ENCODE assay signal across 8 mouse cellular contexts in genomic region chr11:9118050-9118420, GRCm38 (mm10). TPM values are rescaled to one million over a fixed set of nuclear protein-coding genes. Genes with fewer than 3 reads are reported as not detected.
A peak's percentile ranks its signal among the peaks of the same experiment; 100 is the strongest.
DNase-seq lines count a peak whose midpoint lies in the region; TF ChIP-seq lines count a peak whose summit lies in the region.

Upp1 (plus strand) TSS chr11:9118103.

- no peak for TF ChIP-seq POLR2A in olfactory bulb, adult 2 months (IDR thresholded peaks at IDR 0.05; ENCODE audit: insufficient read depth, low read depth, low read length)

- peaks cover 71% of the 10 kb centered on the region for H3K27me3 ChIP-seq in forebrain, embryonic 10.5 days (ENCODE audit: poor library complexity, severe bottlenecking)
- H3K27me3 ChIP-seq in limb, embryonic 10.5 days (ENCODE audit: low read depth, poor library complexity, severe bottlenecking): peaks cover 77% of the 10 kb centered on the region

- H3K36me3 ChIP-seq in forebrain, embryonic 10.5 days (replicated peaks): no peaks in the 10 kb centered on the region
- H3K36me3 ChIP-seq in limb, embryonic 10.5 days: no peaks in the 10 kb centered on the region

- H3K4me3 ChIP-seq in left cerebral cortex, adult 2 months: peak within 1 kb of the TSS; percentile 44
- H3K4me3 ChIP-seq in forebrain, embryonic 10.5 days: peak within 1 kb of the TSS; percentile 56
- H3K4me3 ChIP-seq in limb, embryonic 10.5 days: peak within 1 kb of the TSS; percentile 38
- peak within 1 kb of the TSS; percentile 34 for H3K4me3 ChIP-seq in olfactory bulb, adult 2 months (ENCODE audit: insufficient read depth, low read depth, low read length)

- DNase-seq in left cerebral cortex, adult 2 months (ENCODE audit: extremely low spot score in 1 of 2, low spot score in 2 of 2): no peak
- DNase-seq in left cerebral cortex, adult 9 months (ENCODE audit: low spot score in 2 of 2): no peak
- DNase-seq in forebrain, embryonic 10.5 days (ENCODE audit: extremely low spot score, low spot score): peak; percentile 38
- DNase-seq in limb, embryonic 10.5 days (ENCODE audit: low spot score): peak; percentile 35
- DNase-seq in cerebellum, adult 9-11 months: no peak
- DNase-seq in gastrocnemius, postnatal 36 days: no peak
- no peak for DNase-seq in urinary bladder, postnatal 10 days (ENCODE audit: low spot score)

- peaks cover 42% of the 10 kb centered on the region for H3K4me1 ChIP-seq in forebrain, embryonic 10.5 days
- peaks cover 31% of the 10 kb centered on the region for H3K4me1 ChIP-seq in limb, embryonic 10.5 days
- H3K4me1 ChIP-seq in olfactory bulb, adult 2 months (ENCODE audit: control insufficient read depth, insufficient read depth, low read length): peaks cover 15% of the 10 kb centered on the region

- no peak within 1 kb of the TSS for H3K27ac ChIP-seq in left cerebral cortex, adult 2 months
- no peak within 1 kb of the TSS for H3K27ac ChIP-seq in forebrain, embryonic 10.5 days
- no peak within 1 kb of the TSS for H3K27ac ChIP-seq in limb, embryonic 10.5 days
- no peak within 1 kb of the TSS for H3K27ac ChIP-seq in olfactory bulb, adult 2 months (ENCODE audit: insufficient read depth, low read depth, low read length)

- H3K9me3 ChIP-seq in forebrain, embryonic 10.5 days: no peaks in the 10 kb centered on the region
- H3K9me3 ChIP-seq in limb, embryonic 10.5 days (replicated peaks): no peaks in the 10 kb centered on the region

- intact Hi-C loops in left cerebral cortex, adult 2 months (cut with DNase I): no loop called here
- intact Hi-C loops in gastrocnemius, postnatal 36 days (cut with DNase I): no loop called here

- under 1% methylated on average over 7 of the region's 7 CpGs for WGBS in forebrain, embryonic 10.5 days
- 1% methylated on average over 7 of the region's 7 CpGs for WGBS in limb, embryonic 10.5 days
- 3% methylated on average over 7 of the region's 7 CpGs for WGBS in olfactory bulb, adult 2 months

- no peak for TF ChIP-seq CTCF in left cerebral cortex, adult 2 months (IDR thresholded peaks at IDR 0.05)
- no peak for TF ChIP-seq CTCF in olfactory bulb, adult 2 months (IDR thresholded peaks at IDR 0.05; ENCODE audit: insufficient read depth, low read depth, low read length)

RNA-seq across cellular contexts. Expression of gene Upp1, which starts in this region (rescaled TPM):
- total RNA-seq in left cerebral cortex, adult 2 months (2021): 1 to 10 TPM; 1.8 to 5.4 TPM
- 4.1 and 4.9 TPM in 2 replicates for polyA plus RNA-seq in forebrain, embryonic 10.5 days (2016; fragmentation: Nextera tagmentation; extraction: Ambion mirVana)
- polyA plus RNA-seq in limb, embryonic 10.5 days (2016; fragmentation: Nextera tagmentation; extraction: Ambion mirVana): 5.0 and 5.2 TPM in 2 replicates
- polyA plus RNA-seq in olfactory bulb, adult 2 months (2012; ENCODE audit: insufficient read depth, insufficient read length, low replicate concordance, missing spikeins): not detected in 2 replicates
- under 1 TPM; 0.37 to 0.41 TPM for total RNA-seq in gastrocnemius, postnatal 36 days (2021)

Comparison
In these comparisons a context has a peak if more than half of its experiments do, and no peak if none do; other contexts are left out.
1. DNase-seq: peak in forebrain, embryonic 10.5 days (single experiment) and limb, embryonic 10.5 days (single experiment); none in left cerebral cortex, adult 2 months (0 of 2), left cerebral cortex, adult 9 months (0 of 2), cerebellum, adult 9-11 months (single experiment), gastrocnemius, postnatal 36 days (0 of 2) and urinary bladder, postnatal 10 days (single experiment).
2. Peak in every context shown above with its lines, with median percentiles within 50 percentile points of each other: H3K4me3 ChIP-seq.